Mouse (Mus musculus) heart, postnatal 14 days (tissue): ENCODE data around the gene Ccm2. TPM values are rescaled to one million over a fixed set of nuclear protein-coding genes. Genes with fewer than 3 reads are reported as not detected.
"Not testable (repeated sequence)": the region's sequence is repeated elsewhere in the genome, so short reads cannot be mapped to it uniquely, and the experiment has no call there.

Experiments
- DNase-seq, 2 experiments: peaks; one replicate each; pipeline ENCODE4 v3.0.0; 2021 to 2022
- intact Hi-C: fragments of 180-260 bp; cut with DNase I; formaldehyde crosslinking; loops from one replicate; pipeline ENCODE4 v1.15.1; 2025
- long read RNA-seq, 2 experiments: library from polyadenylated mRNA; stranded (forward); transcript quantifications; one replicate each; pipeline ENCODE4 v2.0.0; 2021
- total RNA-seq, 2 experiments: library from RNA; stranded (reverse); gene quantifications; 2 replicates each; pipeline ENCODE4 v1.2.3; 2021

Ccm2 gene
- total RNA-seq = 10 to 100 TPM; 22.8 to 32.9 TPM
- long read RNA-seq, experiment 1, transcript Ccm2-201 (10 exons, 1,858 nt) = major isoform, 46 of 68 reads
- long read RNA-seq, experiment 1, partial matches to known transcripts = 4 of 68 reads
- long read RNA-seq, experiment 1, other reads (novel, unspliced or antisense) = 17 of 68 reads
- long read RNA-seq, experiment 2, transcript Ccm2-201 (10 exons, 1,858 nt) = major isoform, 32 of 47 reads
- long read RNA-seq, experiment 2, partial matches to known transcripts = 4 of 47 reads
- long read RNA-seq, experiment 2, other reads (novel, unspliced or antisense) = 11 of 47 reads

DNA sequence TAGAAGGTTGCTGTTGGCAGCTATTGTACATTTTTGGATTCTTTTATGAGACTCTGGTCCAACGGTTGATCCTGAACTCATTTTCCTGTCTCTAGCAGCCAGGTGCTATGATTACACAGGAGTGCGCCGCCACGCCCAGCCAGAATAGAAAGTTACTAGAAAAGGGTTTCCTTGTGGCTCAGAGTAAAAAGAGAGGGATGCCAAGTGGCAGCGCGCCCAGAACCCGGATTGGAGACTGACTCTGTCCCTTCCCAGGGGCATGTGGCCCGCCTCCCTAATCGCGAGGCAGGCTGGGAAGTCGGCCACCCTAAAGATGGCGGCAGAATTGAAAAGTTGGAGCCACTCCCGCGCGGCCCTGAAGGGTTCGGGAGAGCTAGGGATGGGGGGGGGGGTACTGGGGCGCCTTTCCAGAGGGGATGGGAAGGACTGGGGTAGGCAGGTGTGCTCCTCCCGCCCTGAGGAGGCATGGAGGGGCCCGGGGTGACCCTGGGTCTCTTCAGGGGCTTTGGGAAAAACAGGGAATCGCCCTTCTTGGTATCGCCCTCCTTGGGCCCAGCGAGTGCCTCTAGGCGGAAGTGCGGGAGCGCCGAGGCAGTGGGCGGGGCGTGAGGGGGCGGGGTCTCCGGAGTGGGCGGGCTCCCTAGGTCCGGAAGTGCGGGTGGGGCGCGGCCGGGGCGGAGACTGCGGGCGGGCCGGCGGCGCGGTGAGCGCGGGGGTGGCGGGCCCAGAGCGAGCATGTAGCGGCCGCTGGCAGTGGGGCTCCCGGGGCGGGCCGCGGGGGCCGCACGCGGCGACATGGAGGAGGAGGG, at the start of gene Ccm2:
TSS of gene Ccm2 (plus strand) at position 683 of the 809 bp plus-strand sequence.
- intact Hi-C loops = loop anchor here (2.0 to 5.0 kb wide), 3 partner anchors 41 to 78 kb away; partner anchors contain the start of gene Purb
- DNase-seq = peak; percentile 97 to 98

DNA sequence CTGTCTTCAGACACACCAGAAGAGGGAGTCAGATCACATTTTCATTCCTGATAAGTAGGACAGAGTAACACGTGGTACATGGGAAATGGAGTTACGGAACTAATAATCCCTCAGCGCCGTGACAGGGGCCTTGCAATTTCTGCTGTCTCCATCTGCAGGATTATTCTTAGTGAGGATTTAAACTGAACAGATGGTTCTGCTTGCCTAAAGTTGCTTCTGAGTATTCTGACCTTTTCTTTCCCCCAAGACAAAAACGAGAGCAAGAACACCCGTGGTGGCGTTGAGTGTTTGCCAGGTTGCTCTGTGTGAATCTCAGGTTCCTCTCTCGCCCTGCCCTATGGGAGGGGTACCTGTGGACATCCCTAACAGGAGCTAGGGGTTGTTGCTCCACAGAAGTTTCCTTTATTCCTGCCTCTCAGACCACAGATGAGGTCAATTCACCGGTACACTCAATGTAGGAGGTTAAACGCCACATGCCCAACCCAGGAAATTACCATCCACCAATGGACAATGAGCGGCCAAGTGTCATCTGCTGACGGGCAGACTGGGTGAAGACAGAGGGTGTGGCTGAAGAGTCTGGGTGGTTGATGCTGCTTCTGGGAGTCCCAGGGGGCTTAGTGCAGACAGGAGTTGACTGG, 49.3 kb upstream of the Ccm2 start:
- intact Hi-C loops = no loop called here
- no peak for DNase-seq

DNA sequence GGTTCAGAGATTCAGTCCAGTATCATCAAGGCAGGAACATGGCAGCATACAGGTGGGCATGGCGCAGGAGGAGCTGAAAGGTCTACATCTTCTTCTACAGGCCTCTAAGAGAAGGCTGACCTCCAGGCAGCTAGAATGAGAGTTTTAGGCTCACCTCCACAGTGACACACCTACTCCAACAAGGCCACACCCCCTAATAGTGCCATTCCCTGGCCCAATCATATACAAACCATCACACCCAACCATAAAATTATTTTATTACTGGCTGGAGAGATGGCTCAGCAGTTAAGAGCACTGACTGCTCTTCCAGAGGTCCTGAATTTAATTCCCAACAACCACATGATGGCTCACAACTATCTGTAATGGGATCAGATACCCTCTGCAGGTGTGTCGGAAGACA, 44.2 kb upstream of the Ccm2 start:
- DNase-seq = no peak
- intact Hi-C loops = no loop called here

DNA sequence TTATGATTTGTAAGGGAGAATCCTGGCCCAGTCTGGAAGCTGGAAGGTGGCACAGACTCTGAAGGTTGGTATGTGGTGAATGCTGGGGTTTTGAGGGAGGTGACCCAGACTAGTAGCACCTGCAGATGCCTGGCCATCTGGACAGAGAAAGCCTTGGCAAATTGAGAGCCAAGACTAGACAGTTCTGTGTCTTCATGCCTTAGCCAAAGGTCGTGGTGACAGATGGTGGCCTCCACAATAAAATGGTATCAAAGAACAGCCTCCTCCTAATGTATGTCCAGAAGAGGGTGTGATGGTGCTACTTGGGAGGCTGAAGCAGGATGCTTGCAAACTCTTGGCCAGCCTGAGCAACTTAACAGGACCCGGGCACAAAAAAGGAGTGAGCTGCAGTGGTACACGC, 42.5 kb upstream of the Ccm2 start:
- DNase-seq = no peak
- intact Hi-C loops = no loop called here

DNA sequence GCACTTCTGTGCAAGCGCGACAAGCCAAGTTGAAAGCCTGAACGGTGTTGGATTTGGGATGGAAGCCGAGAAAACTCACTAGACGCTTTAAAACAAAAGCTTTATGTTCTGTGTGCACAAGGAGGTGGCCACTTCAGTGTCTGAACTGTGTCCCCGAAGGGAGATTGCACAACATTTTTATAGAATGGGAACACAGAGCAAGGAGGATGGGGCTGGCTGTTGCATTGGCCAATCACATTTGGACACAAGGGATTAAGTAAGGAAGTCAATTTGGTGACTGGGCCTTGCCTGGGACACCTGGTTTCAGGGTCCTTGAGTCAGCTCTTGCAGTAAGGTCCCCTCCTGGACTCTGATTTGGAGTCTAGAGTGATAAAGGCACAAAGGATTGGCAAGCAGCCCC, 42.0 kb upstream of the Ccm2 start:
- intact Hi-C loops = no loop called here

DNA sequence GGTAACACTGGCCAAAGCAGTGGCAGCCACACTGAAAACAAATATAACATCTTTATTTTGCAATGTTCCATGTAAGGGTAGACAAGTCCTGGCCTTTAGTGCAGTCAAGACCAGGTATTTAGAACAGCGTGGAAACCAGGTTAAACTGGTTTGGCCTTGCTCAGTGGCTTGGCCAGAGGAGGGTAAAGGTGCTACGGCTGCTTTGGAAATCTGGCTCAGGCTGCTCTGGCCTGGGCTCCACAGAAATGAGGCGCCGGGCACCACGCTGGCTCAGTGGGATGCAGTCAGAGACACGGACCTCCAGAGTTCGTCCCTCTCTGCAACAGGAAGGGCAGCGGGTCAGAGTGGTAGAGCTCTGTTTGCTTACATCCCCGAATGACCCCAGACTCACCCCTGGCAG, 40.2 kb upstream of the Ccm2 start:
- DNase-seq = no peak
- intact Hi-C loops = no loop called here

More for the DNA sequence above, 42.0 kb upstream of the Ccm2 start:
- DNase-seq = no peak

DNA sequence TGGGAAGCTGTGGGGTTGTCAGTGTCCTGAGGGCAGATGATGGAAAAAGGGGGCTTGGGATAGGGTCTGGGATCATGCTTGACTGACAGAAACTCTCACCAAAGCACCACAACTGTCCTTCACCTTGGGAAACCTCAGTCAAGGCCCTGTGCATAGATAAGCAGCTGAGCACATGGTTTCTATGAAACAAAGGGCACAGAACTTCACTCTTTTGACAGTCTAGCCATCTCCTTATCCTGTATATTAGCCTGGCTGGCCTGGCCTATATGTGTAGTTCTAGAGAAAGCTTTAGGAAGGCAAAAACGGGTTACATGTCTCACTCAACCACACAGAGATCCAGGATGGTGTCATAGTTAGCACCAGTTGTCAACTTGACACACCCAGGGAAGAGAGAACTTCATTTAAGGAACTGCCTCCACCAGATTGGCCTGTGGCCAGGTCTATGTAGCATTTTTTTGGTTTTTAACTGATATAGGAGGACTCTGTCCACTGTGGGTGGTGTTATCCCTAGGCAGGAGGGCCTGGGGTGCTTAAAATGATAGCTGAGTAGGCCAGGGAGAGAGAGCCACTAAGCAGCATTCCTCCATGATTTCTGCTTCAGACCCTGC, 38.3 kb upstream of the Ccm2 start:
- no peak for DNase-seq
- intact Hi-C loops = no loop called here

DNA sequence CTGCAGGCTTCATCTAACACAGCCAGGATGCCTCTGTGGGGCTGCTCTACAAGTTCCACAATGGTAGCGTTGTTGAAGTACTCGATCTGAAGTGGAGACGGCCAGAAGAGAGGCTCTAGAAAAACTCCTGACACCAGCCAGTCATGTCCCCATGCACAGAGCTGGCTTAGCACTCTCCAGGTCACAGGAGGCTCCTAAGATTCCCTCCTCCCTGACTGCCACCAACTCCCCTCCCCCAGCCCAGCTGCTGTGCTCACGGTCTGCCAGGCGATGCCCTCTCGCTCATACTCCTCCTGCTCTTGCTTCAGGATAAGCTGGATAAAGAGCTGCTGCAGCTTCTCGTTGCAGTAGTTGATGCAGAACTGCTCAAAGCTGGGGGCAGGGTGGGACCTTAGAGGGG, 31.9 kb upstream of the Ccm2 start:
- intact Hi-C loops = no loop called here
- DNase-seq = no peak

DNA sequence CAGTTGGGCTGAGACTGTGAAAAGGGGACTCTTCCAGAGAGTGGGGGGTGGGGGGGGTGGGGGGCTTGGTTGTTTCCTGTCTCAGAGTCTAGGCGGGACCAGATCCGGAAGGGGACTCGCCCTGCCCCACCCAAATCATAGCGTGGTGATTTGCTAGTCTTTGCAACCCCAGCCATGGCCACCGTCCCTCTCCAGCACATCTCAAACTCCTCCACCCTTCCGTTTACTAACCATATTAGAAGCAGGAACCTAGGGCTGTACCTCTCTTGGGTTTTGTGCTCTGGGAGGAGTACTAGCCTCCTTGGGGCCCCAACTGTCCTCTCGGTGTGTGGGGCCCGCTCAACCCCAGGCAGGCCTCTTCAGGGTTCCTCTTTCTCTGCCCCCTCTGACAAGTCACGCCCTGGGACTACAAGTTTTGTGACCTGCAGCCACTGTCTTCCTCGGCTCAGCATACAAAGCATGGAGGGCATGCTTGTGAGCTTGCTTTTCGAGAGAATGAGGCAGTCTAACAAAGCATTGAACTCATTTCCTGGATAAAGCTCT, 27.1 kb upstream of the Ccm2 start:
- intact Hi-C loops = no loop called here
- no peak for DNase-seq

DNA sequence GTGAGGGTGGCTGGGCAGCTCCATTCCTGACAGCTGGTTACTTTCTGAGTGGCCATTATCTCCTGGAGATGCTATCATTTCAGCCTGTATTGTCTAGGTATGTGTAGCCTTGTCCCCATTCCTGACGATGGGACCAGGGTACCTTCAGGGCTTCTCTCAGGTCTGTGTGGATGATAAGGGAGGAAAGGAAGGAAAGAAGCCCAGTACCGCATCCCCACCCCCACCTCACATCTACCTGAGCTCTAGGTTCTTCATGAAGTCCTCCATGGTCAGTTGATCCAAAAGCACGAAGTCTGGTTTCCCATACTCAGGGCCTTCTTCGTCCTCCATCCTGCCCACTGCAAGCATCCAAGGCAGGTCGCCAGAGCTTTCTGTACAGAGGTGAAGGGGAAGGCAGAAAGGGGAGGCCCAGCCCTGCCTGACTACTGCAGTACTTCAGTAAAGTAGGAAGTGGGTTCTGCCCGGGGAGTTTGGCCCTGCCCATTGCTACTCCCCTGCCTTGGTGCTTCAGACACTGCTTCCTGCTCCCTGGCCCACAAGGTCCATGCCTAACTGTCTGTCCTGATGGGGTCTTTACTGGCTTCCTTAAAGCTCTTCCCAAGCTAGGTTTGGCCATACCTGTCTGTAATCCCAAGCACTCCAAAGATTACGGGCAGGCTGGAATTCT, 26.0 kb upstream of the Ccm2 start, which contains the start of gene Myo1g:
TSS of gene Myo1g (minus strand) at position 459 of the 667 bp plus-strand sequence.
- intact Hi-C loops = no loop called here
- DNase-seq = peak in 1 of 2 experiments; percentile 21

DNA sequence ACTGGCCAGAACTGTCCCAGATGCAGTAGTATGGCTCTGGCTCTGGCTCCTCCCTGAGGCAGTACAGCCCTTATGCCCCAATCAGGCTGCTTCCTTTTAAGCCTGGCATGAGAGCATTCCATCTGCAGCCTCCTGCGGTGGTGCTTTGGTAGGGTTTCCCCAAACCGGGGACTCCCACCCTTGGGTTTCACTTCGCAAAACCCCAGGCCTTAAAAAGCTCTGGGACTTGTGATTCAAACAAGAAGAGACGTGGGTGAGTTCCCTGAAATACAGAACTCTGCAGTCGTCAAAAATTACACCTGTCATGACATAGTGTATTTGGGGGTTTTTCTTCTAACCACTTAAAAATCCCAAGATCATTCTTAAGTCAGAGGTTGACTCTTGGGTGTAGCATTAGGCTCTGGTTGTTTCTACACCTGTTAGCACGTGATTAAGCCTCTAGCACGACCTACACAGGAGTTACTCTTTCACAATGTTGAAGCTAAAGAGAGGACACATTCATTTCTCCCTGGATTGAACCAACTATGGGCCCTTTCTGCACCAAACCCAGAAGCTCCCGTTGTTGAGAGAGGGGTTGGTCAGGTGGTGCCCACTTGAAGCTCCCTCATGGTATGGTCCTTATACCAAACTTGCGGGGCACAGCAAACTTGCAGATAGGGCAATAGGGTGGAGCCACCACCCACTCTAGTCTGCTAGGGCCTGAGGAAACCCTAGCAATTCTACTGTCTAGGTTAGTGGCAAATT, 23.7 kb upstream of the Ccm2 start:
- intact Hi-C loops = no loop called here

DNA sequence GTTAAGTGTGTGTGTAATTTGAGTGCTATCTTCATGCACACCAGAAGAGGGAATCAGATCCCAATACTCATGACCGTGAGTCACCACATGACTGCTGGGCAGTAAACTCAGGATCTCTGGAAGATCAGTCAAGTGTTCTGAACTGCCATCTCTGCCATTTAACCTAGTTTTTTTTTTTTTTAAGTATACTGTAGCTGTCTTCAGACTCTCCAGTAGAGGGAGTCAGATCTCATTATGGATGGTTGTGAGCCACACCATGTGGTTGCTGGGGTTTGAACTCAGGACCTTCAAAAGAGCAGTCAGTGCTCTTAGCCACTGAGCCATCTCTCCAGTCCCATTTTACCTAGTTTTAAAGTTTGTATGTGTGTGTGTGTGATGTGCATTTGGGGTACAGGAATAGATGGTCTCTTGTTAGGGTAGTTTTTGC, 23.0 kb upstream of the Ccm2 start:
- intact Hi-C loops = no loop called here

More for the DNA sequence above, 23.7 kb upstream of the Ccm2 start:
- no peak for DNase-seq

DNA sequence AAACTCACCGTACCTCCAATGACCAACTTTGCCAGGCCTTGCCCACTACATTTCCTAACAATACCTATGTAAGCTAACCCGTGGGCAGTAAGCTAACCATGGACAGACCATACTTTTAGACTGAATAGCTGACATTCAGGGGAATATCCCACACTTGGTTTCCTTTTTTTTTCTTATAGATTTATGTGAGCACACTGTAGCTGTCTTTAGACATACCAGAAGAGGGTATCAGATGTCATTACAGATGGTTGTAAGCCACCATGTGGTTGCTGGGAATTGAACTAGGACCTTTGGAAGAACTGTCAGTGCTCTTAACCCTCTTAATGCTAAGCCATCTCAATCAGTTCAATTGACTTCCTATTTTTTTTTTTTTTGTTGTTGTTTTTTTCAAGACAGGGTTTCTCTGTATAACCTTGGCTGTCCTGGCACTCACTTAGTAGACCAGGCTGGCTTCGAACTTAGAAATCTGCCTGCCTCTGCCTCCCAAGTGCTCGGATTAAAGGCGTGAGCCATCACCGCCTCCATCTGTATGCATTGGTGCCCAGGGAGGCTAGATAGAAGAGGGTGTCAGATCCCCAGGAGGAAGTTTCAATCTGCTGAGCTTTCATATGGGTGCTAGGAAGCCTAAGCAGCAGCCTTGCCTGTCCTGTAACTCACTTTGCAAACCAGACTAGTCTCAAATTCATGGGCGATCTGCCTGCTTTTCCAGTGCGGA, 22.4 kb upstream of the Ccm2 start:
- intact Hi-C loops = no loop called here
- no peak for DNase-seq

More for the DNA sequence above, 23.0 kb upstream of the Ccm2 start:
- no peak for DNase-seq

DNA sequence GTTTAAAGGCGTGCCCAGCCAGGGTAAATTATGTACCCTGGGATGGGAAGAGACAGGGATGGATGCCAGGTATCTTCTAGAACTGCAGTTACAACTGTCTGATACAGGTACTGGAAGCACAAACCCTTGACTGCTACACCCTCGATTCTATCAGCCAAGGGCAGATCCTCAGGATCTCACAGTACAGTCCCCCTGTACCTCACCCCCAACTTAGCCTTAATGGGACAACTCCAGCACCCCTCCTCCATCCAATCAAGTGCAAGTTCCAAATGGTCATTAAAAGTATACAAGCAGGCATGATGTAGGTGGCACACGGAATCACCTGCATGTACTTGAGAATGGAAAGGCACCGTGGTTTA, 21.8 kb upstream of the Ccm2 start:
- intact Hi-C loops = no loop called here
- DNase-seq = no peak

DNA sequence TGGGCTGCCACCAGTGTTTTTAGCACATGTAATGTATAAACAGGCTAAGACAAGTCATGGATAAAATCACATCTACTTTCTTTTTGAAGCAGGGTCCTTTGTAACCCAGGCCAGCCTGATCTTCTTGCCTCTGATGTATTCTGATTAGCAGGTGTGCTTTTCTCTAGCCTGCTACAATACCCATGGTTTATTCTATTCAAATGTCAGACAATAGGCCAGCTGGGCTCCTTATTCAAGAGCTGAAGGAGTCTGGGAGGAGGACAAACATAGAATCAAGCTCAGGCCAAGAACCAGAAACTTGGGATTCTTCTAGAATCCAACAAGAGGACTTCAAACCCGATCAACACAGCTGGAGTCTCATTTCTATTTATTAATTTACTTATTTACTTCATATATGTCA, 21.4 kb upstream of the Ccm2 start:
- no peak for DNase-seq
- intact Hi-C loops = no loop called here

DNA sequence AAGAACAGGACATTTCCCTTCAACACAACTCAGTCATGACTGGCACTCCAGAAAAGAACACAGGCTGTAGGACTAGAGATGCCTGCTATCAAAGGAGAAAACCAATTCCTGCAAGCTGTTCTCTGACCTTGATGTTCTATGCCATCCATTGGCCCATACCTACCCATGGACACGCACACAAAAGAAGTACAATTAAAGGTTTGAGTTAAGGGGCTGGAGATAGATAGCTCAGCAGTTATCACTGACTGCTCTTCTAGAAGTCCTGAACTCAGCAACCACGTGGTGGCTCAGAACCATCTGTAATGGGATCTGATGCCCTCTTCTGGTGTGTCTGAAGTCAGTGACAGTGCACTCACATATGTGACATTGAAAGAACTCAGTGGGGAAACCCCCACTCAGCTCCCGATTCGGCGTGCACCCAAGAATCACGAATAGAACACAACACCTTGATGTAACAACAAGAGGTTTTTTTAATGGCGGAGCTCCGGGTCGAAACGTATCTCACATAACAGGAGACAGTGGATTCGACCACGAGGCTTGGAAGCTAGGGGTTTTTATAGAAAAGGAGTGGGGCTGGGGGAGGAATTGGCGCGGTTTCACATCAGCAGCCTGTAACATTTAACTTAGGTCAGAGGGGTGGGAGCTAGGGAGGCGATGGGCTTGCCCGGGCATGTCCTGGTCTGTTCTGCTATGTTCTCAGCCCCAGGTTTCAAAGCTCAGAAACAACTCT, 20.0 kb upstream of the Ccm2 start:
- intact Hi-C loops = loop anchor here (2.0 kb wide), 1 partner anchor 50 kb away; no protein-coding TSS in a partner anchor
- DNase-seq = not testable (repeated sequence)

DNA sequence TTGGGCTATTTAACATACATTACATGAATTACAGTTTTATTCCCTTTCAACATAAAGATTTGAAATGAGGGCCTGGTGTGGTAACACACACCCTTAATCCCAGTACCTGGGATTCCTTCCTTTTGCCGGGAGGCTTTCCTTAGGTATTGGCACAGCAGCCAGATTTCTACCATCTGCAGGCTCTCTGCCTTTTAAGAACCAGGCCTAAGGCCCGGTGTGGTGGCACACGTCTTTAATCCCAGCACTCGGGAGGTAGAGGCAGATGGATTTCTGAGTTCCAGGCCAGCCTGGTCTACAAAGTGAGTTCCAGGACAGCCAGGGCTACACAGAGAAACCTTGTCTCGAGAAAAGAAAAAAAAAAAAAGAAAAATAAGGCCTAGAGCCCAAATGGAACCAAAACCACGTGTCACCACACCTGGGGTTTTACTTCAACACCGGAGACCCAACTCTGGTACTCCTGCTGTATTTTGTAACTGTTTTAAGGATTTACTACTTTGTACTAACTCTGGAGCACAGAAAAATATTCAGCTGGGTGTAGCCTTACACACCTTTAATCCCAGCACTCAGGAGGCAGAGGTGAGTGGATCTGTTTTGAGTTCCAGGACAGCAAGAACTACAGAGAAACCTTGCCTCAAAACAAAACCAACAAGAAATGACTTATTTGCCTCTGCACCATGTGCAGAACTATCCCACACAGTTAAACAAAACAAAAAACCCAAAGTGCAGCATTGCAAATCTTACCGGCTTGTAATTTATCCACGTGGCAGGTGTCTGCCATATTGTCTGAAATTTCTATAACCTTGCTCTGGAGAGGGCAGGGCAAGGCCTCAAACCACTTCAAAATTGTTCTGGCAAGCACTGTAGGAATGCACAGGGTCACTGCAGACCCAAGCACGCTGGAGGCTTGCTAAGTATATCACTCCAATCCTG, 19.2 kb upstream of the Ccm2 start:
- DNase-seq = no peak

More for the DNA sequence above, 19.2 kb upstream of the Ccm2 start:
- intact Hi-C loops = loop anchor here (2.0 kb wide), 2 partner anchors 15 to 51 kb away; no protein-coding TSS in a partner anchor
